Mouse (Mus musculus) brain, embryonic 18.5 days (tissue): ENCODE results near the gene Dennd4a.

Experiments
- DNase-seq: peaks from one replicate; pipeline ENCODE4 v3.0.0-alpha.2; 2012; ENCODE audit warnings: low read depth, low spot score

The Dennd4a gene

GRCm38 (mm10) chr9:64790673-64791660 lies 20.2 kb upstream of the Dennd4a start:
- DNase-seq = no peak

GRCm38 (mm10) chr9:64791676-64792075 lies 19.5 kb upstream of the Dennd4a start:
- no peak for DNase-seq

GRCm38 (mm10) chr9:64792379-64793274 lies 18.5 kb upstream of the Dennd4a start:
- DNase-seq = no peak

GRCm38 (mm10) chr9:64793275-64793590 lies 17.9 kb upstream of the Dennd4a start:
- no peak for DNase-seq

GRCm38 (mm10) chr9:64793794-64794193 lies 17.3 kb upstream of the Dennd4a start:
- no peak for DNase-seq

- no peak for DNase-seq
These were observed 16.4 kb upstream of the Dennd4a start for GRCm38 (mm10) chr9:64794448-64795420.

- no peak for DNase-seq
These were observed 15.1 kb upstream of the Dennd4a start for GRCm38 (mm10) chr9:64795846-64796615.

- no peak for DNase-seq
These were observed 13.7 kb upstream of the Dennd4a start for GRCm38 (mm10) chr9:64797392-64797791.

GRCm38 (mm10) chr9:64798099-64798498 lies 13.0 kb upstream of the Dennd4a start:
- no peak for DNase-seq

GRCm38 (mm10) chr9:64798859-64799258 lies 12.3 kb upstream of the Dennd4a start:
- no peak for DNase-seq

GRCm38 (mm10) chr9:64799504-64799903 lies 11.6 kb upstream of the Dennd4a start:
- DNase-seq = no peak

- no peak for DNase-seq
These were observed 8.6 kb upstream of the Dennd4a start for GRCm38 (mm10) chr9:64802561-64802960.

GRCm38 (mm10) chr9:64803373-64804214 lies 7.5 kb upstream of the Dennd4a start:
- no peak for DNase-seq

GRCm38 (mm10) chr9:64805875-64806274 lies 5.3 kb upstream of the Dennd4a start:
- DNase-seq = no peak

- DNase-seq = no peak
These were observed 4.6 kb upstream of the Dennd4a start for GRCm38 (mm10) chr9:64806335-64807060.

GRCm38 (mm10) chr9:64807061-64807808 lies 3.9 kb upstream of the Dennd4a start:
- no peak for DNase-seq

- DNase-seq = no peak
These were observed 1.3 kb upstream of the Dennd4a start for GRCm38 (mm10) chr9:64809851-64810250.
